Mouse (Mus musculus): Measurements from ENCODE around the gene Nln. TPM values are rescaled to one million over a fixed set of nuclear protein-coding genes. Genes with fewer than 3 reads are reported as not detected.
A peak's percentile ranks its signal among the peaks of the same experiment; 100 is the strongest.

The Nln gene
- total and polyA plus RNA-seq, 2 experiments: 9.8 to 33.9 TPM

DNA sequence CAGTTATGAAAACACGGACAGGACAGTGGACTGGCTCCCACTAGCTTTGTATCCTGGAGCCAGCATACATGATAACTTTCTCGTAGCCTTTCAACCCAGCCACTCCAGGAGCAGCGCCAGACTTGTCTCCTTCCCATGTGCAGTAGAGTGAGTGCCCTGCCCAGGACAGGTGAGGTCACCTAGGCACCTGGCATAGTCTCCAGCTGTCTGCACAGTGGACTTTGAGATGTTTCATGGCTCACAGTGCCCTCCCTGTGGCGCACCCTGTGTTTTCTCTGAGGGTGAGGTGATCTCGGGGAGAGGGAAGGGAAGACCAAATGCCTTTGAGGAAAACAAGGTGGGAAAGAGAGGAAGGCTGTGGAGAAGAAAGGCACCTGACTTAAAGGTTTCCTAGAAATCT, 80.3 kb downstream of the Nln start:
- Histone ChIP-seq H3K36me3 (ENCODE audit: control insufficient read depth, insufficient read depth, low read length) (no peaks in the 10 kb centered on the region), H3K27ac (replicated peaks; ENCODE audit: insufficient read depth, low read depth, low read length) (no peak overlapping the region), H3K4me3 (ENCODE audit: insufficient read depth, low read depth, low read length) (no peak overlapping the region), H3K9ac (ENCODE audit: low read depth, low read length) (no peak overlapping the region), H3K27me3 (ENCODE audit: control insufficient read depth, insufficient read depth, low read length) (no peaks in the 10 kb centered on the region), H3K4me1 (ENCODE audit: control insufficient read depth, insufficient read depth, low read length) (peaks cover 2% of the 10 kb centered on the region; the same call in 1 of the 2 replicates), H3K79me2 (ENCODE audit: control insufficient read depth, insufficient read depth, low read length) (no peaks in the 10 kb centered on the region)
- TF ChIP-seq CTCF (IDR thresholded peaks at IDR 0.05; ENCODE audit: low read depth, low read length) (no peak), POLR2A (IDR thresholded peaks at IDR 0.05; ENCODE audit: extremely low read depth, insufficient read depth, low read length) (no peak)
- DNase-seq (ENCODE audit: extremely low read depth, low read depth, low spot score): peak; percentile 85
- WGBS: 16% methylated on average over 5 of the region's 5 CpGs

DNA sequence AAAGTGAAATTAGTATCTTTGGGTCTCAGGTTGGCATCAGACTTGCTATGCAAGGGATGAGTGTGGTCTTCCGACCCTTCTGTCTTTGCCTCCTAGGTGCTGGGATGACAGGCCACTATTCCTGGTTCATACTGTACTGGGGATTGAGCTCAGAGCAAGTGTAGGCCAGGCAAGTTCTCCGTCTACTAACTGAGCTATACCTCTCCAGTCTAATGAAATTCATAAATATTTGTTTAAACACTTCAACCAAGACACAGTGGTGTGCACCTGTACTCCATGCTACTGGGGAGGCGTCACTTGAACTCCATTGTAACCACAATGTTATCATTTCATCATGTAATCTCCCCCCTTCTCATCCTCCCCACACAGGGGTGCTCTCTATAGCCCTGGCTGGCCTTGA, 82.9 kb downstream of the Nln start:
- no peaks in the 10 kb centered on the region for H3K27me3 ChIP-seq (ENCODE audit: control insufficient read depth, insufficient read depth, low read length)
- H3K4me1 ChIP-seq (ENCODE audit: control insufficient read depth, insufficient read depth, low read length): no peaks in the 10 kb centered on the region
- no peak overlapping the region for H3K9ac ChIP-seq (ENCODE audit: low read depth, low read length)
- 93% methylated on average over 3 of the region's 3 CpGs for WGBS
- H3K79me2 ChIP-seq (ENCODE audit: control insufficient read depth, insufficient read depth, low read length): no peaks in the 10 kb centered on the region
- no peak for TF ChIP-seq CTCF (IDR thresholded peaks at IDR 0.05; ENCODE audit: low read depth, low read length)
- no peak for TF ChIP-seq POLR2A (IDR thresholded peaks at IDR 0.05; ENCODE audit: extremely low read depth, insufficient read depth, low read length)
- H3K27ac ChIP-seq (replicated peaks; ENCODE audit: insufficient read depth, low read depth, low read length): no peak overlapping the region
- no peak overlapping the region for H3K4me3 ChIP-seq (ENCODE audit: insufficient read depth, low read depth, low read length)
- DNase-seq (ENCODE audit: extremely low read depth, low read depth, low spot score): no peak
- no peaks in the 10 kb centered on the region for H3K36me3 ChIP-seq (ENCODE audit: control insufficient read depth, insufficient read depth, low read length)

DNA sequence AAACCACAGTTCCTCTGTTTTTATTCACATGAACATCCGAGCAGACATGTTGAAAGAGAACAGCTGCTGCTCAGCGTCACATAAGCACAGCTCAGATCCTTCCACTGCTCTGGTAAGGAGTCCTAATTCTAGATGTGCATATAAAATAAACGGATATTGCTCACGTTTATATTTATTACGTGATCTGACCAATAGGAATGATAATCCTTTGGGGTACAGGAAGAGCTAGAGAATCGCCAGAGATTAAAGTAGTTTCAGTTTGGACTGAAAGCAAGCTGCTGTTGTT, 83.8 kb downstream of the Nln start:
- H3K36me3 ChIP-seq (ENCODE audit: control insufficient read depth, insufficient read depth, low read length): no peaks in the 10 kb centered on the region
- no peaks in the 10 kb centered on the region for H3K27me3 ChIP-seq (ENCODE audit: control insufficient read depth, insufficient read depth, low read length)
- TF ChIP-seq CTCF (IDR thresholded peaks at IDR 0.05; ENCODE audit: low read depth, low read length) (no peak), POLR2A (IDR thresholded peaks at IDR 0.05; ENCODE audit: extremely low read depth, insufficient read depth, low read length) (no peak)
- no peak for DNase-seq (ENCODE audit: extremely low read depth, low read depth, low spot score)
- no peak overlapping the region for H3K9ac ChIP-seq (ENCODE audit: low read depth, low read length)
- H3K4me3 ChIP-seq (ENCODE audit: insufficient read depth, low read depth, low read length): no peak overlapping the region
- no peaks in the 10 kb centered on the region for H3K79me2 ChIP-seq (ENCODE audit: control insufficient read depth, insufficient read depth, low read length)
- WGBS: 86% methylated on average over 6 of the region's 6 CpGs
- H3K27ac ChIP-seq (replicated peaks; ENCODE audit: insufficient read depth, low read depth, low read length): no peak overlapping the region
- no peaks in the 10 kb centered on the region for H3K4me1 ChIP-seq (ENCODE audit: control insufficient read depth, insufficient read depth, low read length)

DNA sequence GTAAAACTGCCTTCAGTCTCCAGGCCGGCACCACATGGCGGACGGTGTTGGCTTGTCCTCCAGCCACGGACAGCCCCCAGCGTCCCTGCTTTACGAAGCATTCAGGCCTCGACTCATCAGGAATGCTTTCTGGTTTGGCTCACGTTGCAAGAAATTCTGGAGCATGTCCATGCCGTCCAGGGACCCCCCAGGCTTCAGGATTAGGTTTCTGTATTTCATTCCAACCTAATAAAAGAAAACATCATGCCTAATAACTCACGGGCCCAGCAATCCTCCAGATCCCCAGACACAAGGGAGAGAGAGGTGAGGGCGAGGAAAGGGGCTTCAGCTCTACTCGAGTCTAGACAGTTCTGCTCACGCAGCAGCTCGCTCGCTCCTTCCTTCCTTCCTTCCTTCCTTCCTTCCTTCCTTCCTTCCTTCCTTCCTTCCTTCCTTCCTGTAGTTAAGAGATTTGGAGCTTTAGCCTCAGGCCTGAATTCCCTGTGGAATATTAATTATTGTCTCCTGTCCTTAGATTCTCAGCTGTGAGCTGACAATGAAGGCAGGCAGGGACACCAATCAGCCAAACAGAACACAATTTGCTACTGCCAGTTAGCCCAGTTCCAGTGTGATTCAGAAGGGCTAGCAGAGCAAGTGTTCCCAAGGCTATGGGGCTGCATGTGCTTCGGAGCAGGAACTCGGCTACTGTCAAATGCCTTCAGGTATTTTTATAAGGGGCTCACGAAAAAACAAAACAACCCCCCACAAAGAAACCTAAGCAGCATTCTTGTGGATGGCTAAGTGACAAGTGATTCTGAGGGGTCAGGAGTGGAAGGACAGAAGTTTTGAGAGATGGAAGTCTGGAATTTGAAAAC, 84.3 kb downstream of the Nln start:
- DNase-seq (ENCODE audit: extremely low read depth, low read depth, low spot score): no peak
- no peak for TF ChIP-seq CTCF (IDR thresholded peaks at IDR 0.05; ENCODE audit: low read depth, low read length)
- Histone ChIP-seq H3K79me2 (ENCODE audit: control insufficient read depth, insufficient read depth, low read length) (no peaks in the 10 kb centered on the region), H3K27ac (replicated peaks; ENCODE audit: insufficient read depth, low read depth, low read length) (no peak overlapping the region), H3K9ac (ENCODE audit: low read depth, low read length) (no peak overlapping the region), H3K27me3 (ENCODE audit: control insufficient read depth, insufficient read depth, low read length) (no peaks in the 10 kb centered on the region), H3K4me1 (ENCODE audit: control insufficient read depth, insufficient read depth, low read length) (no peaks in the 10 kb centered on the region), H3K4me3 (ENCODE audit: insufficient read depth, low read depth, low read length) (no peak overlapping the region), H3K36me3 (ENCODE audit: control insufficient read depth, insufficient read depth, low read length) (no peaks in the 10 kb centered on the region)
- WGBS: 83% methylated on average over 18 of the region's 18 CpGs

DNA sequence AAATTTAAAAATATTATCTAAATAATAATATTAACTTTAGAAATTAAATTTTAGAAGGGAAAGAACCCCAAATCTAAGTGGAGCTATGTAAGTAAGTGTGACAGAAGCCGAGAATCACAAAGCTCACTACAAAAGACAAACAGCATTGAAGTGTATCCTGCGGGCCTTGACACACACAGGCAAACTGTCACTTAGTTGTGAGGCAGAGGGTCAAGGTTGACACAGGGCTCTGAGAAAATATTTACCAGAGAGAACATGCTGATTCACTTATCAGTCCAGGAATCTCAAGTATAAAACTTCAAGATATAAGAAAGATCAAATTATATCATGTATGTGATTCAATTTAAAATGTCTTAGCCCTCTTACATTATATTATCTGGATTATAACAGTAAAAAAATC, 85.1 kb downstream of the Nln start:
- no peaks in the 10 kb centered on the region for H3K4me1 ChIP-seq (ENCODE audit: control insufficient read depth, insufficient read depth, low read length)

DNA sequence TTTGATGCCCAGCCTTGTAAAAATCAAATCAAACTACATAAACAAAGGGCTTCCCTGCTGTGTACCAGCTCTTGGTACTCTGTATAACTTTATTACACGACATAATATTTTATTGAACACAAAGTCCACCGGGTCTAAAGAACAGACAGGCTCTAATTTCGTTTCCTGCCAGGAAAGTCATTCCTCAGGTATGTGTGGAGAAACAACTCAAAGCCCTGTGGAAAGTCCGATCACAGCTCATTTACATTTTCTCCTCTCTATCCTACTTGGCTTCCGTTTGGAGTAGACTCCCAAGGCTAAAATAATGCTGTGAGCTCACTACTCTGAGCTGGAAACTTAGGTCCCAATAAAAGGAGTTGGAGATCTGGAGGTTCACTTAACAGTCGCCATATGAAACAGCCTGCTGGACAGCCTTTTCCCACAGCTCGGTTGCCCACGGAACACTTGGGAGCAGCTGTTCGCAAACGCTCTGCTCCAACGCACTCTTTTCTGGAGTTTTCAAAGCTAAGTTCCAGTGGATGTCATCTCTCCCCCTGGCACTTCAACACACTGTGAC, 86.0 kb downstream of the Nln start:
- H3K27me3 ChIP-seq (ENCODE audit: control insufficient read depth, insufficient read depth, low read length): no peaks in the 10 kb centered on the region
- no peaks in the 10 kb centered on the region for H3K79me2 ChIP-seq (ENCODE audit: control insufficient read depth, insufficient read depth, low read length)
- 69% methylated on average over 11 of the region's 11 CpGs for WGBS
- no peaks in the 10 kb centered on the region for H3K4me1 ChIP-seq (ENCODE audit: control insufficient read depth, insufficient read depth, low read length)
- H3K36me3 ChIP-seq (ENCODE audit: control insufficient read depth, insufficient read depth, low read length): no peaks in the 10 kb centered on the region
- TF ChIP-seq CTCF (IDR thresholded peaks at IDR 0.05; ENCODE audit: low read depth, low read length) (no peak), POLR2A (IDR thresholded peaks at IDR 0.05; ENCODE audit: extremely low read depth, insufficient read depth, low read length) (no peak)
- peak; percentile 59 for DNase-seq (ENCODE audit: extremely low read depth, low read depth, low spot score)
- no peak overlapping the region for H3K27ac ChIP-seq (replicated peaks; ENCODE audit: insufficient read depth, low read depth, low read length)
- no peak overlapping the region for H3K4me3 ChIP-seq (ENCODE audit: insufficient read depth, low read depth, low read length)
- no peak overlapping the region for H3K9ac ChIP-seq (ENCODE audit: low read depth, low read length)

More for the DNA sequence above, 85.1 kb downstream of the Nln start:
- Histone ChIP-seq H3K9ac (ENCODE audit: low read depth, low read length) (no peak overlapping the region), H3K36me3 (ENCODE audit: control insufficient read depth, insufficient read depth, low read length) (no peaks in the 10 kb centered on the region), H3K27me3 (ENCODE audit: control insufficient read depth, insufficient read depth, low read length) (no peaks in the 10 kb centered on the region), H3K79me2 (ENCODE audit: control insufficient read depth, insufficient read depth, low read length) (no peaks in the 10 kb centered on the region), H3K27ac (replicated peaks; ENCODE audit: insufficient read depth, low read depth, low read length) (no peak overlapping the region), H3K4me3 (ENCODE audit: insufficient read depth, low read depth, low read length) (no peak overlapping the region)
- TF ChIP-seq CTCF (IDR thresholded peaks at IDR 0.05; ENCODE audit: low read depth, low read length): no peak
- TF ChIP-seq POLR2A (IDR thresholded peaks at IDR 0.05; ENCODE audit: extremely low read depth, insufficient read depth, low read length): no peak
- 25% methylated on average over 2 of the region's 2 CpGs for WGBS
- peak; percentile 63 for DNase-seq (ENCODE audit: extremely low read depth, low read depth, low spot score)

Data from liver, adult 2 months (tissue).